Mouse (Mus musculus) stomach, embryonic 16.5 days (tissue): ENCODE results near the gene Tpk1. TPM values are rescaled to one million over a fixed set of nuclear protein-coding genes. Genes with fewer than 3 reads are reported as not detected.

Experiments used
- ATAC-seq: fragments of 200-750 bp; cut with Nextera tagmentation; 2 replicates; pipeline ENCODE4 v1.8.0; 2017; ENCODE audit warnings: moderate number of reproducible peaks, moderate TSS enrichment; ENCODE audit not compliant: insufficient read depth, low FRiP score
- H3K27ac ChIP-seq: fragments of 300-500 bp; sonication (generic); 2 replicates; pipeline ENCODE4 v1.5.1; 2014; ENCODE audit warnings: low read length
- H3K27me3 ChIP-seq: fragments of 300-500 bp; sonication (generic); 2 replicates; pipeline ENCODE4 v1.6.1; 2014; ENCODE audit warnings: low read length, control low read depth, mixed read lengths; ENCODE audit not compliant: control insufficient read depth, insufficient read depth
- H3K36me3 ChIP-seq: fragments of 300-500 bp; sonication (generic); 2 replicates; pipeline ENCODE4 v1.6.1; 2014; ENCODE audit warnings: low read length; ENCODE audit not compliant: control insufficient read depth, insufficient read depth
- H3K4me1 ChIP-seq: fragments of 300-500 bp; sonication (generic); 2 replicates; pipeline ENCODE4 v1.6.1; 2014; ENCODE audit warnings: low read length, control low read depth, mixed read lengths; ENCODE audit not compliant: control insufficient read depth, insufficient read depth
- H3K4me2 ChIP-seq: fragments of 300-500 bp; sonication (generic); 2 replicates; pipeline ENCODE4 v1.6.1; 2014; ENCODE audit warnings: low read depth, low read length, mixed read lengths
- H3K4me3 ChIP-seq: fragments of 300-500 bp; sonication (generic); replicated peaks from 2 replicates; pipeline ENCODE4 v1.5.1; 2014; ENCODE audit warnings: mild to moderate bottlenecking, low read length
- H3K9ac ChIP-seq: fragments of 300-500 bp; sonication (generic); 2 replicates; pipeline ENCODE4 v1.6.1; 2014; ENCODE audit warnings: low read length
- H3K9me3 ChIP-seq: fragments of 300-500 bp; sonication (generic); replicated peaks from 2 replicates; pipeline ENCODE4 v1.6.1; 2016; ENCODE audit warnings: low read length, control low read depth; ENCODE audit not compliant: control insufficient read depth
- WGBS: fragments of 180-500 bp; shearing (Covaris S2); extraction: QIAGEN DNeasy Blood & Tissue Kit; methylation state at CpG from one replicate; pipeline ENCODE4 v1.1.7; 2014; 5-methylcytosine and 5-hydroxymethylcytosine counted together
- polyA plus RNA-seq: library from polyadenylated mRNA; unstranded; fragments of >200 nt; fragmentation: Nextera tagmentation; extraction: Ambion mirVana; gene quantifications from 2 replicates; pipeline ENCODE4 v1.2.1, GENCODE M21; 2015

Tpk1 gene
- 17.4 and 18.4 TPM in 2 replicates for polyA plus RNA-seq

DNA sequence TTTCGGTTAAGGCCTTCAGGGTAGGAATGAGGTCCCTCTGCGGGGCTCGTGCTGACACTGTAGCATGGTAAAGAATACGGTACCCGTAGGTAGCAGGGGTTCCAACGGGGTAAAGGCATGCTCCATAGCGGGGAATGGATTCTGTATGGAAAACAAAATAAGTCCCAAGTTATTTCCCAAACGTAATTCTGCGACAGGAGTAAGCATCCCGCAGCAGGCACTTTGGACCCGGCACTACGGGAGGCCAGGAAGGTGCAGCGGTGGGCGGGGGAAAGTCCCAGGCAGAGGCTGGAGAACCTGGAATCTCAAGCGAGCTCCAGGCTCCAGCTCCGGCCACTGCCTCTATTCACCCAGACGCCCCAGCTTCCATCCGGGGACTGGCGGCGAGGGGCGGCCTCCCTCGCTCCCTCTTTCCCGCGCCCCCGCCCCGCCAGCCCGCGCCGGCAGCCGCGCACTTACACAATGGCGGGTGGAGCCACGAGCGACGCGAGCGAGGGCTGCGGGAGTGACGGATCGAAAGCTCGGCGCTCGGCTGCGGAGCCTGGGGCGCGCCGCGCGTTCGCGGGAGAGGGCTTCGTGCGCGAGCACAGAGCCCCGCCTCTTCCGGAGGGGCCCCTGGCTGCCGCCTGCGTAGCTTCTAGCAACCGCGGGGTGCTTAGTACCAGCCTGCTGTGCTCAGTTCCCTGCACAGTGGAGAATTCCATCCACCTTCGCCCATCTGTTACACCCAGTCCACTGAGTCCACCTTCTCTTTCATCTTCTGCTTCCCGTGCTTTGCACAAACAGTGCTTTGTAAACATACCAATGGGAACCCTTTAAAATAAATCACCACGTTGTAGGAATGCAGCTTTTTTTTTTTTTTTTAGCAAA is at the start of gene Tpk1:
Tpk1 (minus strand) TSS at position 602 of the 870 bp plus-strand sequence.
- peak within 1 kb of the TSS; percentile 91 for H3K27ac ChIP-seq
- H3K4me2 ChIP-seq: peak within 1 kb of the TSS; percentile 76
- H3K36me3 ChIP-seq: no peaks in the 10 kb centered on the region
- peak; percentile 97 for ATAC-seq
- no peaks in the 10 kb centered on the region for H3K9me3 ChIP-seq
- H3K4me3 ChIP-seq: peak within 1 kb of the TSS; percentile 63
- peaks cover 5% of the 10 kb centered on the region; the same call in 1 of the 2 replicates for H3K4me1 ChIP-seq
- no peaks in the 10 kb centered on the region for H3K27me3 ChIP-seq
- H3K9ac ChIP-seq: peak within 1 kb of the TSS; percentile 80
- whole genome bisulfite sequencing: under 1% methylated on average over 61 of the region's 63 CpGs

DNA sequence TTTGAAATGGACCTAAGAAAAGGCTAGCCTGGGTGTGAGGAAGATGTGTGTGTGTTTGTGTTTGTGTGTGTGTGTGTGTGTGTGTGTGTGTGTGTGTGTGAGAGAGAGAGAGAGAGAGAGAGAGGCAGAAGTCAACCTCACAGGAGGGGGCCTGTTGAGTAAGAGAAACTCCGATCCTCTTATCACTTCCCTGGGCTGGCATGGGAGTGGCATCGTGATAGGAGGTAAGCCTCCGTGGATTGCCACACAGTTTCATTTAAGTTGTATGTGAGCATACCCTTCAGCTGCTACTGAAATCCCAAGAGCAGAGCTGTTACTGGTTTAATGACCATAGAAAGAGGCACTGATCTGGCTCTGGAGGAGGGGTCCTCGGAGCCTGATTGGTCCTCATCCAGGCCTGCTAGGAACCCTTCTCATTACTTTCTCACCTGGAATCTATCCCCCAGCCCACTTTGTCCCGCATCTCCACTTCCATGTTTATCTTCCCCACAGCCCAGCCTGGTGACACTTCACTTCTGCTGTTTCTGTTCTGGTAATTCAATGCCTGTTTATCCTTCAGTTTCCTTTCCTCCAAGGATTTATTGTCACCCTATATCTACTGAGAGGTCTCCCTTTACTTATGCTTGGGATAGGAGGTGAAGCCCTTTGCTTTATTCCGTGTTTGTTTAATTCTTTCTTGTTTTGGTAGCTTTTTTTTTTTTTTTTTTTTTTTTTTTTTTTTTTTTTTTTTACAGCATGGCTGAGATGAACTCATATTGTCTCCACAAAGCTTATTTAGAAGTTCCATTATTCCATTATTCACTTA is 36.9 kb upstream of the Tpk1 start:
- WGBS: 40% methylated on average over 6 of the region's 6 CpGs
- Histone ChIP-seq H3K36me3 (no peaks in the 10 kb centered on the region), H3K9me3 (no peaks in the 10 kb centered on the region), H3K9ac (no peak overlapping the region), H3K4me2 (no peak overlapping the region), H3K4me1 (no peaks in the 10 kb centered on the region), H3K27me3 (no peaks in the 10 kb centered on the region), H3K27ac (no peak overlapping the region), H3K4me3 (no peak overlapping the region)
- ATAC-seq: no peak

DNA sequence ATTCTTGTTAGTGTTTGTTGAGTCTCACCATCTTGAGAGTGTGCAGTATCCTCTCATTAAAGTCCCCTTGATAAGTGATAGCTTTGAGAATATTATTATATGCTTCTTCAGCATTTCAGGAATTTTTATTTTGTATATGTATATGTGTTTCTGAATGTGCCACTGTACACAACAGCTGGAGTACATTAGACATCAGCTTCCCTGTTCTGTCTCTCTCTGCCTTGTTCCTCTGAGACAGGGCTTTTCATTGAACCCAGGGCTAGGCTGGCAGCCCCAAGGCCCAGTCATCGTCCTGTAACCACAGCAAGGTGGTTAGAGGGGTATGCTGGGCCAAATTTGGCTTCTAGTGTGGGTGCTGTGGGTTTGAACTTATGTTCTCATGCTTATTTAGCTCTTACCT is 25.8 kb upstream of the Tpk1 start:
- H3K27me3 ChIP-seq: no peaks in the 10 kb centered on the region
- H3K36me3 ChIP-seq: no peaks in the 10 kb centered on the region
- H3K9ac ChIP-seq: no peak overlapping the region
- H3K4me3 ChIP-seq: no peak overlapping the region
- H3K9me3 ChIP-seq: no peaks in the 10 kb centered on the region
- no peak overlapping the region for H3K27ac ChIP-seq
- H3K4me1 ChIP-seq: 0 out of 2 replicates have a peak, but pooled peaks cover 4% of the 10 kb centered on the region
- ATAC-seq: no peak
- 79% methylated on average over 1 of the region's 1 CpGs for WGBS
- H3K4me2 ChIP-seq: no peak overlapping the region

DNA sequence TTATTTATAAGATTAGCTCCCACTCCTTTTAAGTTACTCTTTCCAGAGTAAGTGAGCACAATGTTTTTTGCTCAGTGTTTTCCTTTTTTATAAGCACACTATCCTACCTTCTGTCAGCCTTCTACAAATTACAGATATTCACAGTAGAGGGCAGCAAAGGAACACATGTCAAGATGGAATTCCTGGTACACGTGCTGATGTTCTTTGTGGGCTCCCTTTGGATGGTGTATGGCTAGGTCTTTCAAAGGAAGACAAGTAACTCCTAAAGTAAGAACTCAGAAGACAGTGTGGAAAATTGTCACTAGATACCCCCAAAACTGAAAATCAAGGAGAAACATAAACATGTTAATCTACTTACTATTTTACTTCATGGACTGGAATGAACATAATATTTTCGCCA is 19.9 kb upstream of the Tpk1 start:
- 47% methylated on average over 2 of the region's 2 CpGs for WGBS
- ATAC-seq: no peak

DNA sequence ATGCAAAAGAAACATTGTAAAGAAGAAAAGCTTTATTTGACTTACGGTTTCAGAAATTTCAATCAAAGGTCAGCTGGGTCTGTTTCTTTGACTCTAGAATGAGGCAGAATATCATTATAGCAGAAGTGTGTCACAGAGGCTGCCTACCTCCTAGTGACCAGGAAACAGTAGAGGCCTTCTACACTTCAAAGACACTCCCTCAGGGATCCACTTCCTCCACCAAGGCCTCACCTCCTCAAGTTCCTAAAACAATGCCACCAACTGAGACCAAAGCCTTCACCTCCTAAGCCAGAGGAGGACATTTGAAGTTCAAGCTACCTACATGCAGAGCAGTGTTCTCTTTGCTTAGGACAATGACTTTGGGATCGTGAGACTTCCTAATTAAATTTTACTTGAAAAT is 16.5 kb upstream of the Tpk1 start:
- no peak overlapping the region for H3K27ac ChIP-seq
- H3K9me3 ChIP-seq: no peaks in the 10 kb centered on the region
- no peaks in the 10 kb centered on the region for H3K4me1 ChIP-seq
- H3K9ac ChIP-seq: no peak overlapping the region
- H3K36me3 ChIP-seq: no peaks in the 10 kb centered on the region
- no peak for ATAC-seq
- no peak overlapping the region for H3K4me2 ChIP-seq
- H3K27me3 ChIP-seq: no peaks in the 10 kb centered on the region
- H3K4me3 ChIP-seq: no peak overlapping the region
- 70% methylated on average over 2 of the region's 2 CpGs for WGBS

More for the DNA sequence above, 19.9 kb upstream of the Tpk1 start:
- Histone ChIP-seq H3K9ac (no peak overlapping the region), H3K9me3 (no peaks in the 10 kb centered on the region), H3K27me3 (no peaks in the 10 kb centered on the region), H3K4me1 (0 out of 2 replicates have a peak, but pooled peaks cover 4% of the 10 kb centered on the region), H3K27ac (no peak overlapping the region), H3K4me3 (no peak overlapping the region), H3K4me2 (no peak overlapping the region), H3K36me3 (no peaks in the 10 kb centered on the region)

DNA sequence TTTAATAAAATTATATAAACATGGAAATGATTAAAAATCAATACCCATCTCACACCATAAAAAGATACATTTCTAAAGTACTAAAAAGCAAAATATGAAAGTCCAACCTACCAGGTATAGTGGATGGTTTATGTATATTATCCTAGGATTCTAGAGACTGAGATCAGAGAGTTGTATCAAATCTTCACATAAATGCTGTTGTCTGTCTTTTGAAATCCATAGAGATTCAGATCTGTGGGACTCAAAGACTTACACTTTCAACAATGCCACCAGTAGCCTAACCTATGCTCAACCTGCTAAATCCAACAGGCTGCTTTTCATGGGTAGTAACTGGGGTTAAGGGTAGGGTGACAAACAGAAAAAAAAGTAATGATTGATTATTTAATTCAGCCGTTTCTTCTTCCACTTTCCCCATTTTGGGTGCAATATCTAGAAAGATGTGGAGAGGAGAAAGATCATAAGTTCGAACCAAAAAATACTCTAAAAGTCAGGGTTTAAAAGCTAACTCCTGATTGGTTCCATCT is 12.7 kb upstream of the Tpk1 start:
- 79% methylated on average over 2 of the region's 2 CpGs for WGBS

DNA sequence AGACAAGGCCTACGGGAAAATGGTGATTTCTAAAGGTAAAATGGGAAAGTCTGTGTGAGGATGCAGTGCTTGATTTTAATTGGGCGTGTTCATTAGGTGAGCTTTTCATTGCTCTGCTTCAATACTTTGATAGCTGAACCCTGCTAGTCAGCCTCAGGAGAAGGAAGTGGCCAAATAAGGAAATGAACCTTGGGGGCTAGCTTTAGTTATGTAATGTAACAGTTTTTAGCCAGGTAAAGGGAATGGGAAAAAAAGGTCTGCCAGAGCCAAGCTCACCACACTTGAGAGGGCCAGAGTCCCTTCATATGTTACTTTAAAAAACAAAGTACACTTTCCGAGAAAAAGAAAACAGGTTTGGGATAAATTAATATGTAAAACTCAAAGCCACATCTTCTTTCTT is 11.5 kb upstream of the Tpk1 start:
- no peak overlapping the region for H3K27ac ChIP-seq
- H3K9me3 ChIP-seq: no peaks in the 10 kb centered on the region
- no peak for ATAC-seq
- H3K4me2 ChIP-seq: no peak overlapping the region
- H3K36me3 ChIP-seq: no peaks in the 10 kb centered on the region
- 80% methylated on average over 3 of the region's 3 CpGs for WGBS
- H3K27me3 ChIP-seq: no peaks in the 10 kb centered on the region
- H3K4me1 ChIP-seq: peaks cover 3% of the 10 kb centered on the region; the same call in 1 of the 2 replicates
- H3K4me3 ChIP-seq: no peak overlapping the region
- H3K9ac ChIP-seq: no peak overlapping the region

More for the DNA sequence above, 12.7 kb upstream of the Tpk1 start:
- no peak overlapping the region for H3K4me2 ChIP-seq
- H3K4me3 ChIP-seq: no peak overlapping the region
- no peak for ATAC-seq
- H3K4me1 ChIP-seq: peaks cover 3% of the 10 kb centered on the region; the same call in 1 of the 2 replicates
- no peak overlapping the region for H3K9ac ChIP-seq
- H3K36me3 ChIP-seq: no peaks in the 10 kb centered on the region
- no peaks in the 10 kb centered on the region for H3K9me3 ChIP-seq
- H3K27ac ChIP-seq: no peak overlapping the region
- H3K27me3 ChIP-seq: no peaks in the 10 kb centered on the region

DNA sequence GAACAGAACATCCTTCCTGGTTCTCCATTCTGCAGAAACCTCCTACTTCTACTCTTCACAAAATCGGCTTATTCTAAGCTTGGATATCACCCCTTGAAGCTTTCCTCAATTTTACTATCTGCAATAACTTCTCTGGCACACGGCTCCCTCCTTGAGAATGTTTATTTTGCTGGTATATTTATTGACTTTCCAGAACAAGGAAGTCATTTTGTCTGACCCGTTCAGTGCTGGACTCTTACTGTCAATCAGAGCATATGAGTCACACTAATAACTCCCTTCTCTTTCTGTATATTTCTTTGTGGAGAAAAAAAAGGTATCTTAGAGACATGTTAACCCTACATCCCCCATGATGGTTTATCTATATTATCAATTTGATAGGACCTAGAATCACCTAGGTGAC is 10.1 kb upstream of the Tpk1 start:
- Histone ChIP-seq H3K9me3 (no peaks in the 10 kb centered on the region), H3K4me3 (no peak overlapping the region), H3K4me1 (peaks cover 3% of the 10 kb centered on the region; the same call in 1 of the 2 replicates), H3K9ac (no peak overlapping the region), H3K27me3 (no peaks in the 10 kb centered on the region), H3K27ac (no peak overlapping the region), H3K36me3 (no peaks in the 10 kb centered on the region), H3K4me2 (no peak overlapping the region)
- ATAC-seq: no peak
- WGBS: 28% methylated on average over 3 of the region's 3 CpGs
